Mouse (Mus musculus): ENCODE results near the gene Trdn. TPM values are rescaled to one million over a fixed set of nuclear protein-coding genes. Genes with fewer than 3 reads are reported as not detected.

Gene Trdn
- polyA plus RNA-seq, 1 experiment from 2014 or later: not detected

DNA sequence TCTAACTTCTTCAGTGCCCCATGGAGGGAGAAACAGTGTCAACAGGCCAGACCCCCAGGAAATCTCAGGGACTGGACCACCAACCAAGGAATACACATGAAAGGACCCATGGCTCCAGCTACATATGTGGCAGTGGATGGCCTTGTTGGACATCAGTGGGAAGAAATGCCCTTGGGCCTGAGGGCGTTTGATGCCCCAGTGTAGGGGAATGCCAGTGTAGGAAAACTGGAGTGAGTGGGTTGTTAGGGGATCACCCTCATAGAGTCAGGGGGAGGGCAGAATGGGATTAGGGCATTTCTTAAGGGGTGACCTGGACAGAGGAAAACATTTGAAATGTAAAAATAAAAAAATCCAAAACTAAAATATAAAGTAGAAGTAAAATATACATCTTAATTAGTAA, 108.7 kb downstream of the Trdn start:
- no peak for DNase-seq (ENCODE audit: low spot score)

GRCm38 (mm10) chr10:33195919-33196318, 115.6 kb downstream of the Trdn start:
- Histone ChIP-seq H3K4me1 (replicated peaks) (no peaks in the 10 kb centered on the region; the same call in 1 of the 2 replicates), H3K36me3 (no peaks in the 10 kb centered on the region), H3K4me3 (no peak overlapping the region), H3K27me3 (ENCODE audit: insufficient read depth, poor library complexity, severe bottlenecking) (no peaks in the 10 kb centered on the region), H3K27ac (no peak overlapping the region), H3K9me3 (no peaks in the 10 kb centered on the region)
- WGBS: 5% methylated on average over 1 of the region's 1 CpGs
- DNase-seq (ENCODE audit: low spot score): no peak

More for the DNA sequence above, 108.7 kb downstream of the Trdn start:
- H3K9me3 ChIP-seq: 0 out of 2 replicates have a peak, but pooled peaks cover 8% of the 10 kb centered on the region
- H3K36me3 ChIP-seq: no peaks in the 10 kb centered on the region
- no peak overlapping the region for H3K27ac ChIP-seq
- H3K27me3 ChIP-seq (ENCODE audit: insufficient read depth, poor library complexity, severe bottlenecking): no peaks in the 10 kb centered on the region
- H3K4me1 ChIP-seq (replicated peaks): no peaks in the 10 kb centered on the region
- 82% methylated on average over 1 of the region's 1 CpGs for WGBS
- H3K4me3 ChIP-seq: no peak overlapping the region

DNA sequence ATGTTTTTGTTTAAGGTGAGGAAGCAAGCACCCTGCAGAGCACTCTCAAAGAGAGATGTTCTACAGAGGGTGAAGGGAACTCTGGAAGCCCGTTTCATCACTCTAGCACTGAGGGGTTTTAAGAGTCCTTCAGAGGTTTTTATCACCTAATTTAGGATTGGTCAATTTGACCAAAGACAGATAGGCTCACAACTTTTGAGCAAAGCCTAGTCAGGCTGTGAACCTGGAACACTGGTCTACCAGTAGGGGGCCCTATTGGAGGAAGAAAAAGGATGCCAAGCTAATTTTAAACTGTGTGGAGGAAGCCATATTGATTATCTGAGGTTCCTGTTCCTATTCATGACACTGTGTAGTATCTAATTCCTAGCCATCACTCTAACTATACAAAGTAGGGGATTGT, 117.9 kb downstream of the Trdn start:
- no peak overlapping the region for H3K4me3 ChIP-seq
- DNase-seq (ENCODE audit: low spot score): no peak
- no peaks in the 10 kb centered on the region for H3K9me3 ChIP-seq
- H3K36me3 ChIP-seq: no peaks in the 10 kb centered on the region
- H3K4me1 ChIP-seq (replicated peaks): no peaks in the 10 kb centered on the region; the same call in 1 of the 2 replicates
- H3K27me3 ChIP-seq (ENCODE audit: insufficient read depth, poor library complexity, severe bottlenecking): no peaks in the 10 kb centered on the region
- H3K27ac ChIP-seq: no peak overlapping the region
- 79% methylated on average over 1 of the region's 1 CpGs for WGBS

- 56% methylated on average over 1 of the region's 1 CpGs for WGBS
- Histone ChIP-seq H3K9me3 (no peaks in the 10 kb centered on the region), H3K36me3 (no peaks in the 10 kb centered on the region), H3K4me1 (replicated peaks) (no peaks in the 10 kb centered on the region), H3K27ac (no peak overlapping the region), H3K27me3 (ENCODE audit: insufficient read depth, poor library complexity, severe bottlenecking) (no peaks in the 10 kb centered on the region), H3K4me3 (no peak overlapping the region)
- no peak for DNase-seq (ENCODE audit: low spot score)
These were observed 130.1 kb downstream of the Trdn start for GRCm38 (mm10) chr10:33210411-33210810.

- Histone ChIP-seq H3K4me3 (no peak overlapping the region), H3K9me3 (no peaks in the 10 kb centered on the region), H3K4me1 (replicated peaks) (no peaks in the 10 kb centered on the region), H3K27ac (no peak overlapping the region), H3K36me3 (no peaks in the 10 kb centered on the region), H3K27me3 (ENCODE audit: insufficient read depth, poor library complexity, severe bottlenecking) (no peaks in the 10 kb centered on the region)
- WGBS: 72% methylated on average over 1 of the region's 1 CpGs
- DNase-seq (ENCODE audit: low spot score): no peak
These were observed 173.6 kb downstream of the Trdn start for GRCm38 (mm10) chr10:33253911-33254310.

- no peaks in the 10 kb centered on the region for H3K9me3 ChIP-seq
- DNase-seq (ENCODE audit: low spot score): no peak
- no peaks in the 10 kb centered on the region for H3K27me3 ChIP-seq (ENCODE audit: insufficient read depth, poor library complexity, severe bottlenecking)
- WGBS: 70% methylated on average over 1 of the region's 1 CpGs
- no peak overlapping the region for H3K27ac ChIP-seq
- no peaks in the 10 kb centered on the region for H3K36me3 ChIP-seq
- H3K4me1 ChIP-seq (replicated peaks): no peaks in the 10 kb centered on the region
- H3K4me3 ChIP-seq: no peak overlapping the region
These were observed 175.8 kb downstream of the Trdn start for GRCm38 (mm10) chr10:33256202-33256601.

DNA sequence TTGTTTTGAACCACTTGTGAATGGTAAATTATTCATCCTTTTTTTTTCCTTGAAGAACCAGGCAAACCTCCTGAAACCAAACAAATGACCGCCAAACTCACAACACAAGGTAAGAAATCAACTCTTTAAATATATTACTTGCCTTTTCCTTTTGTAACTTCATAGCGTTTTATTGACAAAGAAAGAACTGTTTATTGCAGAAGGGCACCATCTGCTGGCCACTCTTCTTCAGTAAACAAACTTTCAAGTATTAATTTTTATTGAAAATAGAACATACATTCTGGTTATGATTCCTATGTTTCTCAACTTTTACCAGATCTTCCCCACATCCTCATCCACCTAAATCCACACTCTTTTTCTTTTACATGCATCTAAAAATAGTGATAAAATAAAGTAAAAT, 224.6 kb downstream of the Trdn start:
- WGBS: 32% methylated on average over 2 of the region's 2 CpGs
- Histone ChIP-seq H3K4me1 (replicated peaks) (no peaks in the 10 kb centered on the region), H3K27me3 (ENCODE audit: insufficient read depth, poor library complexity, severe bottlenecking) (no peaks in the 10 kb centered on the region), H3K9me3 (no peaks in the 10 kb centered on the region), H3K36me3 (no peaks in the 10 kb centered on the region), H3K27ac (no peak overlapping the region), H3K4me3 (no peak overlapping the region)
- DNase-seq (ENCODE audit: low spot score): no peak

DNA sequence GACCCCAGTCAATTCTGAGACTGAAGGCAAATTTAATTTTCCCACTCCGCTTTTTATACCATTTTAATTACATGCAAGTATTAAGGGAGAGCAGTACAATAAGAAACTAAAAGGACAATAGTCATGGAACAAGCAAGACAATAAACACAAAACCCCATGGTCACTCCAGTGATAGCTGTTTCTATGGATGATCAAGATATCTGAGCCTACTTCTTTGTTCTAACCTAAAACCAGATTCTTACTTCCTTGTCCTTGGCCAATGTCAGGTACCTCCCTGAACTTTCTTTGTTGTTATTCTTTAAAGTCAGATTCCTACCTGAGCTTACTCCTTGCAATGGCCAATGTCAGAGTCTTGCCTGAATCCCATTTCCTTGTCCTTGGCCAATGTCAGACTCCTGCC, 272.7 kb downstream of the Trdn start:
- no peaks in the 10 kb centered on the region for H3K9me3 ChIP-seq
- WGBS: 90% methylated on average over 1 of the region's 1 CpGs
- no peak overlapping the region for H3K27ac ChIP-seq
- no peak overlapping the region for H3K4me3 ChIP-seq
- H3K27me3 ChIP-seq (ENCODE audit: insufficient read depth, poor library complexity, severe bottlenecking): no peaks in the 10 kb centered on the region
- DNase-seq (ENCODE audit: low spot score): no peak
- no peaks in the 10 kb centered on the region for H3K36me3 ChIP-seq
- no peaks in the 10 kb centered on the region for H3K4me1 ChIP-seq (replicated peaks)

DNA sequence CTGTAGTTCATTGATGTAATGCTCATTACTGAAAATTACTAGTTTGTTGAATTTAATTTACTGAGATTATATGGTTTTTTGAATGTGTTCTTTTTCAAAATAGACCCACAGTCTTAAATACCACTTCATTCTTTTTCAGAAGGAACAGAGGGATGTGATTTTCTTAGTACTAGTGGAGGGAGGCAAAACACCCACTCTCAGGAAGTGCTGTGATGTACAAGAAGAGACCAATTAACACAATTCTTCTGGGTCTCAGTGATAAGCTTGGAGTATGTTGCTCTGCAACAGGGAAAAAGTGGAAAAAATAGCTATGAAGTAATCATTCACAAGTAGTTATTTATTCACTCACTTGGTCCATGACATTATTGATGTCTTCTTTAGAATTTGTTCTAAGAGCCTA, 286.2 kb downstream of the Trdn start:
- Histone ChIP-seq H3K27me3 (ENCODE audit: insufficient read depth, poor library complexity, severe bottlenecking) (no peaks in the 10 kb centered on the region), H3K27ac (no peak overlapping the region), H3K9me3 (no peaks in the 10 kb centered on the region), H3K4me3 (no peak overlapping the region), H3K36me3 (no peaks in the 10 kb centered on the region), H3K4me1 (replicated peaks) (no peaks in the 10 kb centered on the region)
- no peak for DNase-seq (ENCODE audit: low spot score)

DNA sequence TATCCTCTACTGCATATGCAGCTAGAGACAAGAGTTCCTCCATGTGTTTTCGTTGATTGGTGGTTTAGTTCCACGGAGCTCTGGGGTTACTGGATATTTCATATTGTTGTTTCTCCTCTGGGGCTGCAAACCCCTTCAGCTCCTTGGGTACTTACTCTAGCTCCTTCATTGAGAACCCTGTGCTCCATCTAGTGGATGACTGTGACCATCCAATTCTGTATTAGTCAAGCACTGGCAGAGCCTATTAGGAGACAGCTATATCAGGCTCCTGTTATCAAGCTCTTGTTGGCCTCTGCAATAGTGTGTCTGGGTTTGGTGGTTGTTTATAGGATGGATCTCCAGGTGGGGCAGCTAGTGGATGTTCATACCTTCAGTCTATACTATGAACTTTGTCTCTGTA, 290.2 kb downstream of the Trdn start:
- H3K36me3 ChIP-seq: no peaks in the 10 kb centered on the region
- DNase-seq (ENCODE audit: low spot score): no peak
- no peak overlapping the region for H3K4me3 ChIP-seq
- H3K27ac ChIP-seq: no peak overlapping the region
- WGBS: 76% methylated on average over 2 of the region's 2 CpGs
- H3K9me3 ChIP-seq: no peaks in the 10 kb centered on the region
- H3K4me1 ChIP-seq (replicated peaks): no peaks in the 10 kb centered on the region
- H3K27me3 ChIP-seq (ENCODE audit: insufficient read depth, poor library complexity, severe bottlenecking): no peaks in the 10 kb centered on the region

DNA sequence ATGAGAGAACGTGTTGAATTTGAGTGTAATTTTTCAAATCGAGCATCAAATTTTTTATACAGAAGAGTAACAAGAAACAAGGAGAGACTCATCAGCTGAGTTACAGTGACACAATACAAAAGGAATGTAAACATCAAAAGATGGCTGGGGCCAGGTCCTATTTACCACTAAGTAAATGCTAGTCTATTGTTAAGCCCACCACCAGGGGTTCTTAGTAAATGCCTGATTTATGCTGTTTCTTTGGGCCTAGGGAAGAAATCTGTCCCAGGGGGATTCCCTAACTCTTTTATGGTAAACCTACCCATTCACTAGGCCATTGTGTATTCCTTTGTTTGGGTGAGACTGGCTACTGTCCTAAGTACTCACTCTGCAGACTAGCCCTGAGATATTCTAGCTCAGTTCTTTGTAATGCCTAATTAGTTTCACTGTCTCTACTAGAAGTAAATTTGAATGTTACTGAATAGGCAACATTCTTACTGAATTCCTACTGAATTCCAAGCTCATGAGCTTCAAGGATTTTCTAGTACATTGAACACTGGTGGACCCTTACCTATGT, 295.2 kb downstream of the Trdn start:
- Histone ChIP-seq H3K27ac (no peak overlapping the region), H3K4me3 (no peak overlapping the region), H3K4me1 (replicated peaks) (no peaks in the 10 kb centered on the region), H3K36me3 (no peaks in the 10 kb centered on the region), H3K27me3 (ENCODE audit: insufficient read depth, poor library complexity, severe bottlenecking) (no peaks in the 10 kb centered on the region), H3K9me3 (no peaks in the 10 kb centered on the region)
- DNase-seq (ENCODE audit: low spot score): no peak
- 81% methylated on average over 2 of the region's 2 CpGs for WGBS

Other genes with a start within 250 kb of the Trdn start
- gene Nkain2, start 190.1 kb upstream of the Trdn start, polyA plus RNA-seq (2016; fragmentation: Nextera tagmentation; extraction: Ambion mirVana): 0.65 and 0.73 TPM in 2 replicates